Comparison of ENCODE assay signal across 8 mouse cellular contexts in genomic region chr1:52501090-52501489, GRCm38 (mm10). TPM values are rescaled to one million over a fixed set of nuclear protein-coding genes. Genes with fewer than 3 reads are reported as not detected.
DNase-seq lines count a peak whose midpoint lies in the region; ATAC-seq and TF ChIP-seq lines count a peak whose summit lies in the region.

No protein-coding gene starts in this region.

- intact Hi-C loops in gastrocnemius, adult 2 months (cut with DNase I), result no loop called here

- peak overlapping the region; percentile 91 for H3K27ac ChIP-seq in gastrocnemius, adult 2 months
- H3K27ac ChIP-seq in forebrain, embryonic 14.5 days (ENCODE audit: low read depth, low read length), result no peak overlapping the region
- H3K27ac ChIP-seq in liver, embryonic 14.5 days, result no peak overlapping the region

- no peak for TF ChIP-seq CTCF in gastrocnemius, adult 2 months (IDR thresholded peaks at IDR 0.05)
- no peak for TF ChIP-seq CTCF in liver, embryonic 14.5 days (IDR thresholded peaks at IDR 0.05; ENCODE audit: low read depth)

- H3K4me2 ChIP-seq in forebrain, embryonic 14.5 days (ENCODE audit: low read length), result peak overlapping the region; percentile 78
- H3K4me2 ChIP-seq in liver, embryonic 14.5 days (ENCODE audit: low read depth), result peak overlapping the region; percentile 86

- peak overlapping the region; percentile 82 for H3K4me3 ChIP-seq in gastrocnemius, adult 2 months
- H3K4me3 ChIP-seq in forebrain, embryonic 14.5 days (ENCODE audit: low read depth, low read length), result peak overlapping the region; percentile 71
- no peak overlapping the region for H3K4me3 ChIP-seq in liver, embryonic 14.5 days (ENCODE audit: insufficient read depth in 1 of 2, low read depth in 2 of 2, low read length in 2 of 2)

- H3K36me3 ChIP-seq in forebrain, embryonic 14.5 days (ENCODE audit: control insufficient read depth, insufficient read depth, low read length), result no peaks in the 10 kb centered on the region
- H3K36me3 ChIP-seq in liver, embryonic 14.5 days (replicated peaks; ENCODE audit: control insufficient read depth, insufficient read depth, low read depth), result no peaks in the 10 kb centered on the region

- no peaks in the 10 kb centered on the region for H3K27me3 ChIP-seq in forebrain, embryonic 14.5 days (replicated peaks; ENCODE audit: control insufficient read depth, insufficient read depth, low read length)
- no peaks in the 10 kb centered on the region; the same call in 1 of the 2 replicates for H3K27me3 ChIP-seq in liver, embryonic 14.5 days (ENCODE audit: control insufficient read depth, insufficient read depth, low read length)

- no peak for ATAC-seq in forebrain, embryonic 14.5 days
- ATAC-seq in liver, embryonic 14.5 days (ENCODE audit: insufficient read depth), result no peak

- no peaks in the 10 kb centered on the region for H3K4me1 ChIP-seq in forebrain, embryonic 14.5 days (ENCODE audit: control insufficient read depth, insufficient read depth, low read length)
- peaks cover 0 to 10% of the 10 kb centered on the region in 2 experiments; a peak in 2 of 4 replicates for H3K4me1 ChIP-seq in liver, embryonic 14.5 days (replicated peaks; ENCODE audit: control insufficient read depth in 2 of 2, insufficient read depth in 2 of 2, low read length in 1 of 2)

- peak overlapping the region; percentile 80; the same call in 1 of the 2 replicates for H3K9ac ChIP-seq in forebrain, embryonic 14.5 days (ENCODE audit: low read length)
- H3K9ac ChIP-seq in liver, embryonic 14.5 days (replicated peaks), result no peak overlapping the region

- 34% methylated on average over 1 of the region's 1 CpGs for WGBS in forebrain, embryonic 14.5 days
- 57% methylated on average over 1 of the region's 1 CpGs for WGBS in liver, embryonic 14.5 days (ENCODE audit: insufficient replicate concordance)

- no peaks in the 10 kb centered on the region for H3K9me3 ChIP-seq in forebrain, embryonic 14.5 days (replicated peaks; ENCODE audit: control insufficient read depth, low read length)
- H3K9me3 ChIP-seq in liver, embryonic 14.5 days (ENCODE audit: control insufficient read depth, low read length), result no peaks in the 10 kb centered on the region

- no peak for DNase-seq in gastrocnemius, adult 2 months
- DNase-seq in gastrocnemius, adult 8-10 months (ENCODE audit: low spot score in 2 of 2), result no peak
- peak; percentile 54 for DNase-seq in 3T3-L1 (ENCODE audit: low read depth, low spot score)
- DNase-seq in forebrain, embryonic 14.5 days (ENCODE audit: low spot score), result peak; percentile 26
- DNase-seq in liver, embryonic 14.5 days (ENCODE audit: low read depth in 3 of 3, low spot score in 3 of 3), result no peak
- DNase-seq in embryo, embryonic 11 days, result no peak
- no peak for DNase-seq in spleen, adult 12 weeks (ENCODE audit: low spot score)
- no peak for DNase-seq in adrenal gland, postnatal 14 days

- no peak for TF ChIP-seq EP300 in liver, embryonic 14.5 days (IDR thresholded peaks at IDR 0.05; ENCODE audit: low read depth)

RNA-seq across cellular contexts. Expression of gene Nab1, which starts 0.6 kb away (rescaled TPM):
- 10 to 100 TPM in 1 of 2 experiments, 1 to 10 TPM in 1; 9.4 to 11.3 TPM for total RNA-seq in gastrocnemius, adult 2 months (2021)
- total RNA-seq in gastrocnemius, adult 8-10 months (2022), result 10 to 100 TPM in 2 of 4 experiments, 1 to 10 TPM in 2; 9.2 to 11.5 (median 10.4) TPM
- 6.1 and 8.5 TPM in 2 replicates for polyA plus RNA-seq in forebrain, embryonic 14.5 days (2014; fragmentation: Nextera tagmentation; extraction: Ambion mirVana)
- 5.3 and 7.3 TPM in 2 replicates for polyA plus RNA-seq in liver, embryonic 14.5 days (2012; rRNA removed)
- 9.0 and 10.0 TPM in 2 replicates for polyA plus RNA-seq in liver, embryonic 14.5 days (2014; fragmentation: Nextera tagmentation; extraction: Ambion mirVana)
- total RNA-seq in adrenal gland, postnatal 14 days (2021), result 52.5 and 58.7 TPM in 2 replicates

Comparison
In these comparisons a context has a peak if more than half of its experiments do, and no peak if none do; other contexts are left out.
1. DNase-seq: peak in 3T3-L1 (single experiment) and forebrain, embryonic 14.5 days (single experiment); none in gastrocnemius, adult 2 months (single experiment), gastrocnemius, adult 8-10 months (0 of 2), liver, embryonic 14.5 days (0 of 3), embryo, embryonic 11 days (single experiment), spleen, adult 12 weeks (single experiment) and adrenal gland, postnatal 14 days (single experiment).
2. H3K4me3 ChIP-seq: peak in gastrocnemius, adult 2 months (single experiment) and forebrain, embryonic 14.5 days (single experiment); none in liver, embryonic 14.5 days (0 of 2).